Mouse (Mus musculus): ENCODE data around the gene Dkc1.

The Dkc1 gene

GRCm38 (mm10) chrX:75095369-75096162, at the start of gene Dkc1:
Gene Dkc1 (plus strand): TSS chrX:75095854.
- in situ Hi-C loops (cut with MboI, MseI), result no loop called here

- in situ Hi-C loops (cut with MboI, MseI), result no loop called here
These were observed 49.7 kb upstream of the Dkc1 start for GRCm38 (mm10) chrX:75045931-75046330.

- in situ Hi-C loops (cut with MboI, MseI), result no loop called here
These were observed 48.6 kb upstream of the Dkc1 start for GRCm38 (mm10) chrX:75046921-75047635.

GRCm38 (mm10) chrX:75056120-75056775, 39.4 kb upstream of the Dkc1 start:
- in situ Hi-C loops (cut with MboI, MseI), result no loop called here

GRCm38 (mm10) chrX:75082351-75082750, 13.3 kb upstream of the Dkc1 start:
- in situ Hi-C loops (cut with MboI, MseI), result no loop called here

GRCm38 (mm10) chrX:75083982-75084773, 11.5 kb upstream of the Dkc1 start:
- in situ Hi-C loops (cut with MboI, MseI), result no loop called here

- in situ Hi-C loops (cut with MboI, MseI), result no loop called here
These were observed 10.7 kb upstream of the Dkc1 start, which contains the start of gene Gab3 for GRCm38 (mm10) chrX:75084774-75085508. Gene Gab3 (minus strand): TSS chrX:75085458.

GRCm38 (mm10) chrX:75085654-75086053, 10.0 kb upstream of the Dkc1 start:
- in situ Hi-C loops (cut with MboI, MseI), result no loop called here

- in situ Hi-C loops (cut with MboI, MseI), result no loop called here
These were observed 613 bp downstream of the Dkc1 start for GRCm38 (mm10) chrX:75096163-75096770.

GRCm38 (mm10) chrX:75098799-75099198, 3.1 kb downstream of the Dkc1 start:
- in situ Hi-C loops (cut with MboI, MseI), result no loop called here

- in situ Hi-C loops (cut with MboI, MseI), result loop anchor here (5.0 to 25.0 kb wide), 2 partner anchors 330 to 435 kb away; no protein-coding TSS in a partner anchor
These were observed 6.6 kb downstream of the Dkc1 start for GRCm38 (mm10) chrX:75102293-75102692.

GRCm38 (mm10) chrX:75115550-75115949, 19.9 kb downstream of the Dkc1 start:
- in situ Hi-C loops (cut with MboI, MseI), result loop anchor here (25.0 kb wide), 1 partner anchor 422 kb away; no protein-coding TSS in a partner anchor

GRCm38 (mm10) chrX:75125606-75126005, 30.0 kb downstream of the Dkc1 start:
- in situ Hi-C loops (cut with MboI, MseI), result no loop called here

GRCm38 (mm10) chrX:75126893-75127292, 31.2 kb downstream of the Dkc1 start:
- in situ Hi-C loops (cut with MboI, MseI), result no loop called here

GRCm38 (mm10) chrX:75128333-75128980, 32.8 kb downstream of the Dkc1 start:
- in situ Hi-C loops (cut with MboI, MseI), result no loop called here

- in situ Hi-C loops (cut with MboI, MseI), result no loop called here
These were observed 33.8 kb downstream of the Dkc1 start for GRCm38 (mm10) chrX:75129474-75129873.

GRCm38 (mm10) chrX:75130467-75131160, 35.0 kb downstream of the Dkc1 start, which contains the start of gene Mpp1:
Gene Mpp1 (minus strand): TSS chrX:75131016.
- in situ Hi-C loops (cut with MboI, MseI), result no loop called here

GRCm38 (mm10) chrX:75136938-75137337, 41.3 kb downstream of the Dkc1 start:
- in situ Hi-C loops (cut with MboI, MseI), result no loop called here

- in situ Hi-C loops (cut with MboI, MseI), result no loop called here
These were observed 42.1 kb downstream of the Dkc1 start for GRCm38 (mm10) chrX:75137729-75138128.
